Mouse (Mus musculus) lung, postnatal 0 days (tissue): ENCODE measurements around the gene Vps35l.

Experiments
- CTCF ChIP-seq: IDR thresholded peaks from 2 replicates; pipeline ENCODE4 v1.5.1; 2016; ENCODE audit warnings: antibody characterized with exemption, mild to moderate bottlenecking
- EP300 ChIP-seq: IDR thresholded peaks from 2 replicates; pipeline ENCODE4 v1.6.1; 2016; ENCODE audit warnings: antibody characterized with exemption, mild to moderate bottlenecking, control low read depth

GRCm38 (mm10) chr7:118827975-118828416, 88.0 kb downstream of the Vps35l start:
- no peak for TF ChIP-seq CTCF
- no peak for TF ChIP-seq EP300
